8 mouse cellular contexts compared by ENCODE assay signal in genomic region chr2:73273249-73274118, GRCm38 (mm10). TPM values are rescaled to one million over a fixed set of nuclear protein-coding genes. Genes with fewer than 3 reads are reported as not detected.
DNase-seq lines count a peak whose midpoint lies in the region; ATAC-seq and TF ChIP-seq lines count a peak whose summit lies in the region.

No protein-coding gene starts in this region.

- peak overlapping the region; percentile 73 for H3K4me2 ChIP-seq in heart, embryonic 15.5 days

- no peaks in the 10 kb centered on the region for H3K36me3 ChIP-seq in heart, embryonic 15.5 days

- H3K27me3 ChIP-seq in heart, embryonic 15.5 days, result peaks cover 83% of the 10 kb centered on the region

- no peak overlapping the region for H3K27ac ChIP-seq in left cerebral cortex, adult 2 months
- H3K27ac ChIP-seq in brown adipose tissue, adult 24 weeks (replicated peaks; ENCODE audit: low read depth, low read length), result no peak overlapping the region
- H3K27ac ChIP-seq in heart, embryonic 15.5 days, result no peak overlapping the region

- DNase-seq in left cerebral cortex, adult 2 months (ENCODE audit: extremely low spot score in 1 of 2, low spot score in 2 of 2), result no peak
- no peak for DNase-seq in left cerebral cortex, adult 18-20 months (ENCODE audit: low spot score in 2 of 2)
- DNase-seq in liver, result peak; percentile 22
- peak; percentile 57 for DNase-seq in retina, embryonic 14.5 days (ENCODE audit: low spot score)
- DNase-seq in cerebellum, adult 9-10 months, result no peak

- H3K4me3 ChIP-seq in left cerebral cortex, adult 2 months, result peak overlapping the region; percentile 31
- peak overlapping the region; percentile 32 for H3K4me3 ChIP-seq in brown adipose tissue, adult 24 weeks (ENCODE audit: insufficient read depth, low read depth, low read length)
- peak overlapping the region; percentile 52 for H3K4me3 ChIP-seq in heart, embryonic 15.5 days

- intact Hi-C loops in left cerebral cortex, adult 2 months (cut with DNase I), result loop anchor here (5.0 to 10.0 kb wide), 4 partner anchors 61 to 1861 kb away; partner anchors contain the start of genes Evx2, Hoxd10 and Hoxd9

- H3K9ac ChIP-seq in heart, embryonic 15.5 days, result 0 out of 2 replicates have a peak overlapping the region, but pooled peaks have one; percentile 14

- under 1% methylated on average over 110 of the region's 110 CpGs for WGBS in heart, embryonic 15.5 days

- no peaks in the 10 kb centered on the region for H3K9me3 ChIP-seq in heart, embryonic 15.5 days (replicated peaks)

- peaks cover 3% of the 10 kb centered on the region; the same call in 1 of the 2 replicates for H3K4me1 ChIP-seq in brown adipose tissue, adult 24 weeks (ENCODE audit: control insufficient read depth, insufficient read depth, insufficient read length, low read length)
- H3K4me1 ChIP-seq in heart, embryonic 15.5 days (replicated peaks), result peaks cover 52% of the 10 kb centered on the region

- ATAC-seq in heart, embryonic 15.5 days (replicated peaks; ENCODE audit: insufficient number of reproducible peaks, insufficient read depth, low FRiP score, low read depth), result peak; percentile 27; the same call in 1 of the 2 replicates
- ATAC-seq in inflammation-experienced regulatory T-cells, adult 6 months, result no peak

- no peak for TF ChIP-seq CTCF in left cerebral cortex, adult 2 months (IDR thresholded peaks at IDR 0.05)

RNA-seq across cellular contexts. Expression of gene Sp9, which starts 1.8 kb away (rescaled TPM):
- 1 to 10 TPM; 2.7 to 4.0 TPM for total RNA-seq in left cerebral cortex, adult 2 months (2021)
- total RNA-seq in left cerebral cortex, adult 18-20 months (2021), result 1 to 10 TPM; 3.6 to 4.1 TPM
- not detected in 2 replicates for polyA plus RNA-seq in brown adipose tissue, adult 24 weeks (2012; ENCODE audit: insufficient read depth, insufficient read length, missing spikeins)
- not detected in 2 replicates for polyA plus RNA-seq in heart, embryonic 15.5 days (2015; fragmentation: Nextera tagmentation; extraction: Ambion mirVana)
- polyA plus RNA-seq in inflammation-experienced regulatory T-cells, adult 6 months (2017; shearing (Covaris generic)), result not detected

RNA-seq across cellular contexts. Expression of gene Scrn3, which starts 38.9 kb away (rescaled TPM):
- 10 to 100 TPM; 17.8 to 19.5 TPM for total RNA-seq in left cerebral cortex, adult 2 months (2021)
- 10 to 100 TPM; 24.8 to 25.7 TPM for total RNA-seq in left cerebral cortex, adult 18-20 months (2021)
- polyA plus RNA-seq in brown adipose tissue, adult 24 weeks (2012; ENCODE audit: insufficient read depth, insufficient read length, missing spikeins), result 30.1 and 32.1 TPM in 2 replicates
- polyA plus RNA-seq in heart, embryonic 15.5 days (2015; fragmentation: Nextera tagmentation; extraction: Ambion mirVana), result 13.2 and 13.4 TPM in 2 replicates
- polyA plus RNA-seq in inflammation-experienced regulatory T-cells, adult 6 months (2017; shearing (Covaris generic)), result 10 to 100 TPM in 2 of 3 experiments, 1 to 10 TPM in 1; 8.8 to 13.5 (median 12.5) TPM

RNA-seq across cellular contexts. Expression of gene Cir1, which starts 39.0 kb away (rescaled TPM):
- total RNA-seq in left cerebral cortex, adult 2 months (2021), result 10 to 100 TPM; 26.3 to 27.1 TPM
- total RNA-seq in left cerebral cortex, adult 18-20 months (2021), result 10 to 100 TPM; 25.6 to 28.3 TPM
- polyA plus RNA-seq in brown adipose tissue, adult 24 weeks (2012; ENCODE audit: insufficient read depth, insufficient read length, missing spikeins), result 9.6 and 13.2 TPM in 2 replicates
- polyA plus RNA-seq in heart, embryonic 15.5 days (2015; fragmentation: Nextera tagmentation; extraction: Ambion mirVana), result 15.0 and 16.7 TPM in 2 replicates
- 10 to 100 TPM; 18.9 to 30.4 (median 30.3) TPM for polyA plus RNA-seq in inflammation-experienced regulatory T-cells, adult 6 months (2017; shearing (Covaris generic))

RNA-seq across cellular contexts. Expression of gene Ola1, which starts 54.8 kb away (rescaled TPM):
- 100 to 1,000 TPM in 1 of 2 experiments, 10 to 100 TPM in 1; 96.9 to 102 TPM for total RNA-seq in left cerebral cortex, adult 2 months (2021)
- total RNA-seq in left cerebral cortex, adult 18-20 months (2021), result 100 to 1,000 TPM; 100 to 106 TPM
- polyA plus RNA-seq in brown adipose tissue, adult 24 weeks (2012; ENCODE audit: insufficient read depth, insufficient read length, missing spikeins), result 68.3 and 79.2 TPM in 2 replicates
- polyA plus RNA-seq in heart, embryonic 15.5 days (2015; fragmentation: Nextera tagmentation; extraction: Ambion mirVana), result 57.7 and 59.2 TPM in 2 replicates
- 10 to 100 TPM; 68.4 to 91.6 (median 88.3) TPM for polyA plus RNA-seq in inflammation-experienced regulatory T-cells, adult 6 months (2017; shearing (Covaris generic))

Comparison
In these comparisons a context has a peak if more than half of its experiments do, and no peak if none do; other contexts are left out.
1. DNase-seq: peak in liver (single experiment) and retina, embryonic 14.5 days (single experiment); none in left cerebral cortex, adult 2 months (0 of 2), left cerebral cortex, adult 18-20 months (0 of 2) and cerebellum, adult 9-10 months (single experiment).
2. Peak in every context shown above with its lines, with median percentiles within 50 percentile points of each other: H3K4me3 ChIP-seq.